Mouse (Mus musculus): ENCODE measurements around the gene Runx3.

Gene Runx3

GRCm38 (mm10) chr4:135221632-135222407 lies 101.4 kb downstream of the Runx3 start:
- DNase-seq (ENCODE audit: low spot score) = no peak

GRCm38 (mm10) chr4:135223808-135224207 lies 103.4 kb downstream of the Runx3 start:
- no peak for DNase-seq (ENCODE audit: low spot score)

GRCm38 (mm10) chr4:135226008-135226667 lies 105.7 kb downstream of the Runx3 start:
- DNase-seq (ENCODE audit: low spot score) = no peak
